Mouse (Mus musculus): ENCODE measurements around the gene Cacng2.
"Not testable (repeated sequence)": the region's sequence is repeated elsewhere in the genome, so short reads cannot be mapped to it uniquely, and the experiment has no call there.

Cacng2 gene

DNA sequence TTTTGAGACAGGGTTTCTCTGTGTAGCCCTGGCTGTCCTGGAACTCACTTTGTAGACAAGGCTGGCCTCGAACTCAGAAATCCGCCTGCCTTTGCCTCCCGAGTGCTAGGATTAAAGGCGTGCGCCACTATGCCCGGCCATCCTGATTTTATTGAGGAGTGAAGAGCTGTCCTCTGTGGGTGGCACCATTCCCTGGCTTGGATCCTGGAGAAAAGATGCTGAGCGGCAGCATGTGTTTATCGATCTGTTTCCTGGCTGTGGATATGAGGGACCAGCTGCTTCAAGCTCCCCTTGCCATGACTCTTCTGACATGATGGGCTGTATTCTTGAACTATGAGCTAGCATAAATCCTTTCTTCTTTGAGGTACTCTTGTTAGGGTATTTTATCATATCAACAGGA lies 111.6 kb downstream of the Cacng2 start:
- not testable (repeated sequence) for DNase-seq (ENCODE audit: low read depth, low spot score)

DNA sequence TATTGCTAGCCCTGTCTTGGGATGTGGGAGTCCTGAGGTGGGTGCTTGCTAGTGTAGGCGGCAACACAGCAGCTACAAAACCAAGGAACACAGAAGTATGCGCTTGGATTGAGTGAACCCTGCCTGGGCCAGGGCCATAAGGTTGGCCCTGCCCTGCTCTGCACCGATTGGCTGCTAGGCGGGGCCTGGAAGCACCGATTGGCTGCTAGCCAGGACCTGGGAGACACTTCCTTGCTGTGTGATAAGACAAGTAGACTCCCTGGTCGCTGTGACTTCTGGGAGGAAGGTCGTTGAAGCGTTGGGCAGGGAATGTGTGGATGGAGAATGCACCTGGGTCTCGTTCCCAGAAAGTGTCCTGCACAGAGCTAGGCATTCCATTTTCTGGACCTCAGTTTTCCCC lies 115.9 kb downstream of the Cacng2 start:
- DNase-seq (ENCODE audit: low read depth, low spot score) = no peak

DNA sequence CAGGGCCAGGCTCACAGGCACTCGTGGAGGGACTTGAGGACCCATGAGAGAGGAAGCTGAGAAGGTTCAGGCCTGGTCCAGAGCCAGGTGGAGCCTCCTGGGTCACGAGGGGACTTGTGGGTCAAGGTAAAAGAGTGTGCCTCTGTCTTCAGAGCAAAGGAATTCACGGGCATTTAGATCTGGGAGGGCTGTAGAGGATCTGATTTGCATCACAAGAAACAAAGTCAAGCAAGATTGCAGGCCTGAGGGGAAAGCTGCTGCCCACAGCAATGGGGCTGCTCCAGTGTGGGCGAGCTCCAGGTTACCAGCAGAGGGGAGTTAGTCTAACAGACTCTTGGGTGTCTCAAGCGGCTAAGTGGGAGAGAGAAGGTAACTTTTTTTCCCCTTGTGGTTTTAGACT lies 118.4 kb downstream of the Cacng2 start:
- no peak for DNase-seq (ENCODE audit: low read depth, low spot score)

DNA sequence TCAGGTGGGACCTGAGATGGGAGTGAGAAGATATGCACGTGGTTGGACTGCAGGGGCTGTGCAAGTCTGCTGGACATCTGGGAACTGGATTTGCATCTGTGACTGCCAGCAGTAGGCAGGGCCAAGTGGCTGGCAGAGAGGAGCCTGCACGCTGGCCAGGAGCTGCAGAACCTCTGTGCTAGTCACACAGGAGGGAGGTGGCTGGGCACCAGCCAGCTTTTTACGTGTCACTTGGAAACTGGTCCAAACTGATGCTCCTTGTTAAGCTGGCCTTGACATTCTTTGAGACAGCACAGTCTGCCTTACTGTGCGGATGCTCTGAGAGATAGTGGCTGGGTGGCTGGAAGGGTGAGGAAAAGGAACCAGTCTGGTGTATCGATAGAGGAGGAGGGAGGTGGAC lies 131.3 kb downstream of the Cacng2 start:
- no peak for DNase-seq (ENCODE audit: low read depth, low spot score)

DNA sequence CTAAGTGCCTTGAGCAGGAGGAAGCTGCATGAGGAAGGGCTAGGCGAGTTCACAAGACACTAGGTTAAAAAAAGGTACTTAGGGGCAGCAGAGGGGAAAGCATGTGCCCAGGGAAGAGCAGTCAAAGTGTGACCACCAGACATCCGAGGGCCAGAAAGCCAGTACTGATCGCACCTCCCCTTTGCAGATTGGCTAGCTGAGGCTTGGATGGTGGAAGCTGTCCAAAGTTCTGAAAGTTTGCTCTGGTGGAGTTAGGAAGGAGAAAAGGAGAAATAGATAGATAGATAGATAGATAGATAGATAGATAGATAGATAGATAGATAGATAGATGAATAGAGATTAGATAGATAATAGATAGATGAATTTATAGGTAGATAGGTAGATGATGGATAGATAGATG lies 136.4 kb downstream of the Cacng2 start:
- DNase-seq (ENCODE audit: low read depth, low spot score) = no peak

DNA sequence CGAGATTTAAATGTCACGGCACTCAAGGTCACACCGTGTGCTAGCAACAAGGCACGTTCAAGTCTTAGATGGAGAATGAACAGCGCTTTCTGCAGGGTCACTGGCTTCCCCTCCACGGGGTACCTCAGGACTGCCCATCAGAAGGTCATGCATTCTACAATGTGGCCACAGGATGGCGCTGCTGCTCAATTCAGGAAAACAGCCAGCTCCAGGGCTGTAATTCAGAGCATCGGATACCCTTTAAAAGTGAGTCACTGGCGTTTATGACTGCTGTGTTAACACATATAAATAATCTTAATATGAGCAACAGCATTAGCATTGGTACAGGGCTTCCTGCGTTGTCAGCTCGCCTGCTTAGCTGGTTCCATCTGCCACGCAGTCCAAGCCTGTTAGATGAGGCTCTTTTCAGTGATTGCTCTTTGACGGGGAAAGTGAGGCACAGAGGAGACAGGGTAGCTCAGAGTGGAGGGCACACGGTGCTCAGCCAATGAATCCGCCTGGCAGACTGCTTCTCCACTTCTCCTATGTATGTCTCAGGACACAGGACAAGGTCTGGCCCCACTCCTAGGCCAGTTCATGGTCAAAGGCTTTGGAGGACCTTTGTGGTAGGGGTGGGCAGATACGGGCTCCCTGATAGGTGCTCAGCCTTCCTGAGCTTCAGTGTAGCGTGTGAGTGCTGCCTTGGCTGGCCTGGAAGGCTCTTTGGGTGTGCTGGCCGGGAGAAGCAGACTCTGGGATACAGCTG lies 137.5 kb downstream of the Cacng2 start:
- peak; percentile 43 for DNase-seq (ENCODE audit: low read depth, low spot score)

DNA sequence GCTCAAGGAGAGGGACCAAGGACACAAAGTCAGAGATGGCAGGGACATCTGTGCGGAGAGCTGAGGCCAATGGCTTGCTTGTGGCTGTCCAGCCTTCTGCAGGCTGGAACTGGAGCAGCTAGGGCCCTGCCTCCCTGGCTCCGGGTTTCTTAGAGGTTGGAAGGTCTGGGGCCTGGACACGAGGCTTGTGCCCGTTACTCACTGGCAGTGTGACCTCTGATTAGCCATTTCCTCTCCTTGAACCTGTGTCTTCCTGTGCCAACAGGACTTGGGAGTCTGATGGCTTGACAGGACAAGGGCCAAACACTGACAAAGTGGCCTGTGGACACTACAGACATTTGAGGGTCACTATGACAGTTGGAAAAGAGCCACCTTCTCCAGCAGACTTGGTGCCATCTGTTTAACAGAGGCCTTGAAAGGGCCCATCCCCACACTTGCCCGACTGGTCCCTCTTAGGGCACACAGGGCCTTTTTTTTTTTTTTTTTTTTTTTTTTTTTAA lies 138.6 kb downstream of the Cacng2 start:
- DNase-seq (ENCODE audit: low read depth, low spot score) = no peak

DNA sequence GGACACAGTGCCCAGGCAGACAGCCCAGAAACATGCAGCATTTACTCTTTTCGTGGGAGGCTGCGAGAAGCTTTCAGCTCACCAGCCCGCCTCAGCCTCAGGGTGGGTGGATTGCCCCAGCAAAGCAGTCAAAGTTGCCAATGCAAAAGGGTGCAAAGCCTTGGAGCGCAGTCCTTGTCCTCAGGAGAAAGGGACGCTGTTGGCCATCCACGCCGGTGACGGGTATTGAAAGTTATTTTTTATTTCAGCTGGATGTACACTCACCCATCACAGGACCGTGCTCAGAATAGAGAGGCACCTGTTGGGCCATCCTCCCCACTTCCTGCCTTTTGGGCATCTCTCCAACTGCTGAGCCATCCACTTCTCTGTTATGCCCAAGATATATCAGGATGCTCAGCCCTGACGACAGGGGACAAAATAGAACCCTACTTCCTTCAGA lies 140.4 kb downstream of the Cacng2 start:
- no peak for DNase-seq (ENCODE audit: low read depth, low spot score)

DNA sequence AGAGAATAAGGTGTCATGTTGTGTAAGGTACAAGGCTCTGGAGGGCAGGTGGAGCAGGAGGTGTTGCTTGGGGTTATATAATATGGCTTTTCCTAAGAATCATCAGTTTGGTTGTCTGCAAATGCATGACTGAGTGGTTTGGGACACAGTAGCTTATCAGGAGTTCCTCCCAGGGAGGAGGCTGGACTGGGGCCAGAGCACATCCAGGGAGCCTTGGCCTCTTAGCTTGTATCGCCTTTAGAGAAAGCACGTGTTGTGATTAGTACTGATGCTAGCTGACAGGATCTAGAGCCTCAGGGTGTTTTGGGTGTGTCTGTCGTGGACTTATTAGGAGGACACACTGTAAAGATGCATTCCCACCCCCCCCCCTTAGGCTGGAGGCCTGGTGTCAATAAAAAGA lies 142.2 kb downstream of the Cacng2 start:
- DNase-seq (ENCODE audit: low read depth, low spot score) = no peak

DNA sequence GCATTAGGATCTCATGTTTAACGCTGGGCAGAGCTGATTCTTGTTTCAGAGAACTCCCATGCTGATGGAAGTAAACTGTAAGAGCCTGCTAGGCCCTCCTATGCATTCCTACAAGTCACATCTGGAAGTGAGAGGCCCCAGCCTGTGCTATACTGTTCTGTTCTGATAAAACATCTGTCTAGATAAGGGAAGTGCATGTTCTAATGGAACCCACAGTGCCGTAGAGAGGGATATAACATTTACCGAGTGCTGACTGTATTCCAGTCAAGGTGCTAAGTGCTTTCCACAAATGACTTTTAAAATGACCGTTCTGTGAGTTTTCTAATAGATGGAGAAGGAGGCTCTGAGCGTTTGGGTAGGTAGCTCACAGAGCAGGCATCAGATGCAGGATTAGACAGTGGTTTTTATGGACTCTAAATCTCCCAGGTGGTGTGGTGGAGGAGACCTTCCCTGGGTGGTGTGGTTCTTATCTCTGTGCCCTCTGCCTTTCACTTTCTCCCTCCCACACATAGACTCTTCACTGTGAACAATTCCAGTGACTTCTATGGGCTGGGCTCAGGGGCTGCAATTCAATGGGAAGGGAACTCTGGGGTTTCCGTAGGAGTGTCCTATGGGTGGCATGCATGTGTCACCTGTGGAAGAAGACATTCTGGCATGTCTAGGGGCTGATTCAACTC lies 145.5 kb downstream of the Cacng2 start:
- DNase-seq (ENCODE audit: low read depth, low spot score) = no peak

DNA sequence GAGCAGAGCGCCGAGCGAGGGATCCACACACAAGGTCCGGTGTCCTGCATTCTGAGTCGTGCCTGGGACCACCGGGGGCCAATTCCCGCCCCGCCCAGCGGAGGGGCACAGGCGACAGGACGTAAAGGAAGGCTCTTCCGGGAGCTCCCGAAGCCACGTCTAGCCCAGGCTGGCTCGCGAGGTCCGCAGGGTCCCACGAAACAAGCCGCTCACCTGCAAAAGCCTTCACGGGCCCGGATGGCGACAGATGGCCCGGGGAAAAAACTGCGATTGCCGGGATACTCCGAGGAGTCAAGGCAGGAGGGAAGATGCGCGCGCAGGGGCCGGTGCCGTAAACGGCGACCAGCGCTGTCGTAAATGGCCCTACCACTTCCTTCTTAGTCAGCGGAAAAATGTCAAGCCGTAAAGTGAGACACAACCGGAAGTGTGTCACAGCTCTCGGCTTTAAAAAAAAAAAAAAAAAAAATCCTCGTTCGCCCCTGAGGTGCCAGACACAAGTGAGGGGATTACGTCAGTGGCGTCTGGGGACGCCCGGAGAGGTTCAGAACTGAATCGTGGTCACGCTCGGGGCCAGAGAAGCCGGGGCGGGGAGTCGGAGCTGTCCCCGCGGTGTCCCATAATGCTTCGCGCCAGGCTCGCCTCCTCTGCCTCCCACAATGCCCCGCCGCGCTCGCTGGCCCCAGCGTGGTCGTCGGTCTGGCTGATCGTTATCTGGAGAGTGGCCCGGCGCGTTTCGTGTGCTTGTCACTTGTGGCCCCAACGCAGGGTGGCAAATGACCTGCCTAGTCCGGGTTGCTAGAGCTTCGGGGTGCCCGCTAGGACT lies 149.1 kb downstream of the Cacng2 start, which contains the start of gene Eif3d:
TSS of gene Eif3d (minus strand) at position 344 of the 823 bp plus-strand sequence.
- peak; percentile 92 for DNase-seq (ENCODE audit: low read depth, low spot score)

DNA sequence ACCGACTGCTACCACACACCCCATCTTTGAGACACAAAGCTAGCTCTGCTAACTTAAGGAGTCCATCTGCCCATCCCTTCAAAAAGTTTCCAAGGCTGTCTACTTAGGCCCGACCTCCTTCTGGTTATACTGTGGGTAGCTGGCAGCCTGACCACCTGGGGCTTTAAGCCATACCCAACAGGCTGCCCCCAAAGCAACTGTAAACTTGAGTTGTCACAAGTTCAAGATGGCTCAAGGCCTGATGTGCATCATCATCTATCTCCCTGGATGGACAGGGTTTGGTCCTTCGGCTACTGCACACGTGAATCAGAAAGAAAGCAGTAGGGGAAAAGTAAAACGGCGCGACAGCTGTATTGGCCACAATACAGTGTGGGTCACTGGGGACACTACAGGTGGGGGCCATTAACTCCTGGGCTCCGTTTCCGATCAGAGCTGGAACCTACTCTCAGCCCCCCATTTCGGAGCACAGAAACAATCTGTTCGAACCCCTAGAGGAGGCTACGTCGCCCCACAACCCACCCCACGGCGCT lies 149.8 kb downstream of the Cacng2 start:
- no peak for DNase-seq (ENCODE audit: low read depth, low spot score)

DNA sequence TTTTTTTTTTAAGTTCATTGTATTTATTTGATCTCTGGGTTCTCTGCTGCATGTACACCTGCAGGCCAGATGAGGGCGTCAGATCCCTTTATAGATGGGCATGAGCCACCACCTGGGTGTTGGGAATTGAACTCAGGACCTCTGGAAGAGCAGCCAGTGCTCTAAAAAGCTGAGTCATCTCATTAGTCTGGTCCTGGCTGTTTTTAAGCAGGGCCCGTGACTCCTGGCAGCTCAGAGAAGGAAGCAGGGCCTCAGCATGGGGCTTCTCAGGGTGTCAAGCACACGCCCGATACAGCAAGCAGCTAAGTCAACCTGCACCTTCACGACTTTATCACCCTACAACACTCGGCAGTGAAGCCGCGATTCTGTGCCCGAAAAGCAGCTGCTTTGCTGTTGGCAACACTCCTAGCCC lies 154.7 kb downstream of the Cacng2 start:
- DNase-seq (ENCODE audit: low read depth, low spot score) = no peak

DNA sequence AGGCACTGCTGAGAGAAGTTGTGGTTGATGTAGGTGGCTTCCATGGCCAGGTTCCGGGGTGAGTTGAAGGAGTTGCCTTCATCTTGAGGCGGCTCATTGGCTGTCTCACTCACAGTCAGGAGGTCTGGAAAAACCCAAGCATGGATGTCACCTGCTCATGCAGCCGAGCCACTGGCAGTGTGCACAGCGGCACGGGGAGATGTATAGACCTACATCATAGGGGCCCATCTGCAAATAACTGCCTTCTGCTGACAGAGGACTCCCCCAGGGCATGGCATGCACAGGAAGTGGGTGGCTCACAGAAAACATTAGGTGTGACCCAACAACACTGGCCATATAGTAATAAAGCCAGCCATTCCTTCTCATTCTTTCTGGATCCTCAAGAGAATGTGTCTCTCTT lies 157.4 kb downstream of the Cacng2 start:
- no peak for DNase-seq (ENCODE audit: low read depth, low spot score)

DNA sequence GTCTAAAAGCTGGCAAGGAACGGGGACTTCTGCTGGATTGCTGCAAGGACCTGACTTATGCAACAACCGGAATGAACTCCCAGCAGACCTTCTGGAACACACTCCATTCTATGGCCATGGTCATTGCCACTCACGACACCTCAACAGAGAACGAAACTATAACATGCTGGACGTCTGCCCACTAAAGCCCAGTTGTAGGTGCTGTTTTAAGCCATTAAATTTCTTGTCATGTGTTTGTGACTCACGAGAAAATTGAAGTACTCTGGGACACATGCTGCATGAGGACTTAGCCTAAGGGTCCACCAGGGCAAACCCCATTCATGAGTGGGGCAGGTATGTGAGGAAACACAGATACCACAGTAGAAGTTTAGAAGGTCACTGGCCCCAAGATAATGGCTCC lies 159.1 kb downstream of the Cacng2 start:
- DNase-seq (ENCODE audit: low read depth, low spot score) = no peak

DNA sequence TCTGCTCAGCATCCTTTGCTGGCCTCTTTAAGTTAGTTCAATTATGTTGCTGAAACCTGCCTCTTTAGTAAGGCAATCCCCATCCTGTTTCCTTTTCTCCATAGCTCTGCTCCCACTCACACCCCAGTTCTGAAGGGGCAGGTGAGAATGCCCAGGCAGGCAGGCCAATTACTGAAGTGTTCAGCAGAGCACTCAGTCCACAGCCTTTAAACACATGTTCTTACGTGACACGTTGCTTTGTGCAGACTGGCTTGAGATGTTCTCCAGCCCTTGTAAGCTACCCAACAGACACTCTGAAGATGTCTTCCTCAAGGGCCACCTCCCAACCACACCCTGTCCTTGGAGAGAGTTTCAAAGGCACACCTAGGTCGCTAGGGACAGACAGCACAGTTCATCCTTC lies 161.8 kb downstream of the Cacng2 start:
- no peak for DNase-seq (ENCODE audit: low read depth, low spot score)

DNA sequence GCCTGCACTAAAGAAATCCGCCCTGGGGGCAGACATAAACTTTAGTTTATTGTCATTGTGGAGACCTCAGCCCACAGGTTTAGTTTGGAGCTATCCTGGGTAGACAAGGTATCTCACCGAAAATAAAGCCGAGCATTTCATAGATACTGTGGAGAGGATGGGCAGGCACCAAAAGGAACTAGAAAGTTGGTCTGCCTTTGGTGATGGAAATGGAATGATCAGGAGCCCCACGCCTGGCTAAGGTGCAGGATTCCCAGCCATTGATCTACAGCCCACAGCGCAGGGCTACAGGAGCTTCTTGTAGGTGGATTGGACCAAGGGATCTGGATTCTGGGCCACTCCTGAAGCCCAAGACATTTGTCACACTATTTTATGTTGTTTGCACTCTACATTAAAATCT lies 162.2 kb downstream of the Cacng2 start:
- no peak for DNase-seq (ENCODE audit: low read depth, low spot score)

DNA sequence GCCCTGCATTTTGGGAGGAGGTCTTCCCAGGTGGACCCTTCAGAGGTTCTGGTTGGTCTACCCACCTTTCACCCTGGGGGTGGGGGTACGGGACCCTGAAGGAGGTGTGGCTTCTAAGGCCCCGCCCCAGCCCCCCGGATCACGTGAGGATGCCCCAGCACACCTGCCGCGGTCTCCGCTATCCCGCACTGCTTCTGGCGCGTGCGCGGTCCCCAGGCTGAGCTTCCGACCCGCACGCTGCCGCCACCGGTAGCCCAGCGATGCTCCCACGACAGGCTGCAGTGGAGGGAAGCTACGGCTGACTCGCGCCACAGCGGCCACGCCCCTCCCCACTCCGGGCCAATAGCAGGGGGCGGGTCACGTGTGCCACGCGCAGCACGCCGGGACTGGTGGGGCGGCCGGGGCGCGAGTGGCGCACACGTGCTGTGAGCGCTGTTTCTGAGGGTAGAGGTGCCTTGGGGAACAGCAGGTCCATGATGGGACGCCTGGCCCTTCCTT lies 163.4 kb downstream of the Cacng2 start, which contains the start of gene Foxred2:
TSS of gene Foxred2 (minus strand) at position 319 of the 498 bp plus-strand sequence.
- peak; percentile 73 for DNase-seq (ENCODE audit: low read depth, low spot score)

DNA sequence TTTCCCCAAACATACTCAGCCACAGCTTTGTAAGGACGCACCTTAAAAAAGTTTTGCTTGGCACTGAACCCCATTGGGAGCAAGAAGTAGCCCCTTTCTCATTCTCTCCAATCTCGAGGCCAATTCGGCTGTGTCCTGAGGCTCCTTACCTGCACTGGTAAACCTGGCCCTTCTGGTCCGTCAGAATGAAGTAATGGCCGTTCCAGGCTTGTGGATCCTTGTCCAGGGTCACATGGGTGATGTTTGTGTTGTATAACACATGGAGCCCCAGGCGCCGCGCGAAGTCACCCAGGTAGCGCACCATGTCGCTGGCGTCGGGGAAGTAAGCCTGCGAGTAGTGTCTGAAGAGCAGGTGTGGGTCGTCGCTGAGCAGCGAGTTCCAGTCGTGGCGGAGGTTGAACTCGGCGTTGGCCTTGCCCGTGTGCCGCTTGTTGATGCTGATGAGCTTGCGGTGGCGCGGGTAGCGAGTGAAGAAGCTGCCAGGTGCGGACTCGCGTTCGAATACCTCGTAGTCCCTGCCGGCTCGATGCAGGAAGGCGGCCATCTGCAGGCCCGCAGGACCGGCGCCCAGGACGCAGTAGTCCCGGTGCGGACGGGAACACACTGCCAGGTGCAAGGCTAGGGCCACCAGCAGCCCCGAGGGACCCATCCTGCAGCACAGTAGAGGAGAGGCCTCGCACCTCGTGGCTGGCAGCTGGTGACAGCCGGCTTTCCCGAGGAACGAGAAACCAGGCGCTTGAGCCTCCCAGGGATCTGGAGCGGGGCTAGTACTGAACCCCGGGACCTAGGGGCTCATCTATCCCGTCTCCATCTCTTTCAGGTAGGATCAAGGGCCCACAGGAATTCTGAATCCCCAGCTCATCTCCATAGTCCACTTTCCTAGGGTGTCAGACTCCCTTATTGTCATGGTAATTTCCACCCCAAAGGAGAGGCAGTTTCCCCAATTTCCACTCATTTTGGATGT lies 164.1 kb downstream of the Cacng2 start:
- no peak for DNase-seq (ENCODE audit: low read depth, low spot score)

DNA sequence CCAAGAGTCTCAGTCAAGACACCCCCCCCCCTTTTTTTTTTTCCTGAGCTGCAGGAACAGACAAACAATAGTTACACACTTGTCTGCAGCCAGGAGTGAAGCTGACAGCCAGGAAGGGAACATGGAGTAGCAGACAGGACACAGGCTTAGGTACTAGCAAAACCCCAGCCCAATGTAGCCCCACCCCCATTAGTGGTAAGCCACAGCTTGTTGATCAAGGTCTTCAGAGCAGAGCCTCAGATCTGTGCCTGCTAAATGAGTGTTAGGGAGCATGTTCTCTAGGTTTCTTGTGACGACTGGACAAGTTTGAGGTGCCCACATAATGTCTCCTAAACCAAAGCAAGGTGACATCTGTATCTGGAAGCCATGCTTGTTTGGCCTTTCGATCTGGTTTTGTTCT lies 165.5 kb downstream of the Cacng2 start:
- DNase-seq (ENCODE audit: low read depth, low spot score) = no peak

All from embryo, embryonic 11.5 days (tissue).